Mouse (Mus musculus) forebrain, embryonic 13.5 days (tissue): ENCODE measurements around the gene 1110059E24Rik. TPM values are rescaled to one million over a fixed set of nuclear protein-coding genes. Genes with fewer than 3 reads are reported as not detected.

Source experiments
- ATAC-seq: fragments of 200-750 bp; cut with Nextera tagmentation; 2 replicates; pipeline ENCODE4 v1.8.0; 2017
- H3K27ac ChIP-seq: fragments of 300-500 bp; sonication (generic); 2 replicates; pipeline ENCODE4 v1.5.1; 2015; ENCODE audit warnings: inconsistent platforms, mild to moderate bottlenecking, moderate library complexity
- H3K27me3 ChIP-seq: fragments of 300-500 bp; sonication (generic); 2 replicates; pipeline ENCODE4 v1.6.1; 2015; ENCODE audit warnings: mild to moderate bottlenecking, inconsistent platforms
- H3K36me3 ChIP-seq: fragments of 300-500 bp; sonication (generic); 2 replicates; pipeline ENCODE4 v1.6.1; 2015; ENCODE audit warnings: mild to moderate bottlenecking, inconsistent platforms; ENCODE audit not compliant: poor library complexity, severe bottlenecking
- H3K4me1 ChIP-seq: fragments of 300-500 bp; sonication (generic); 2 replicates; pipeline ENCODE4 v1.6.1; 2015; ENCODE audit warnings: inconsistent platforms
- H3K4me2 ChIP-seq: fragments of 300-500 bp; sonication (generic); 2 replicates; pipeline ENCODE4 v1.6.1; 2015; ENCODE audit warnings: inconsistent platforms, mild to moderate bottlenecking, moderate library complexity
- H3K4me3 ChIP-seq: fragments of 300-500 bp; sonication (generic); 2 replicates; pipeline ENCODE4 v1.5.1; 2015; ENCODE audit warnings: mild to moderate bottlenecking, inconsistent platforms
- H3K9ac ChIP-seq: fragments of 300-500 bp; sonication (generic); 2 replicates; pipeline ENCODE4 v1.6.1; 2015; ENCODE audit warnings: mild to moderate bottlenecking, inconsistent platforms
- H3K9me3 ChIP-seq: fragments of 300-500 bp; sonication (generic); replicated peaks from 2 replicates; pipeline ENCODE4 v1.6.1; 2016; ENCODE audit warnings: inconsistent platforms
- WGBS: fragments of 180-500 bp; shearing (Covaris S2); methylation state at CpG from one replicate; pipeline ENCODE4 v1.1.7; 2015; 5-methylcytosine and 5-hydroxymethylcytosine counted together
- polyA plus RNA-seq: library from polyadenylated mRNA; unstranded; fragments of >200 nt; fragmentation: Nextera tagmentation; extraction: Ambion mirVana; gene quantifications from 2 replicates; pipeline ENCODE4 v1.2.1, GENCODE M21; 2015

The 1110059E24Rik gene
- polyA plus RNA-seq, 1 experiment from 2014 or later = 69.9 TPM

- 92% methylated on average over 5 of the region's 5 CpGs for WGBS
- Histone ChIP-seq H3K36me3 (no peaks in the 10 kb centered on the region), H3K27me3 (no peaks in the 10 kb centered on the region), H3K4me3 (no peak overlapping the region), H3K9ac (no peak overlapping the region), H3K4me1 (peaks cover 3% of the 10 kb centered on the region; the same call in 1 of the 2 replicates), H3K4me2 (no peak overlapping the region), H3K9me3 (no peaks in the 10 kb centered on the region), H3K27ac (no peak overlapping the region)
- no peak for ATAC-seq
Measured at GRCm38 (mm10) chr19:21566484-21566883, 86.3 kb downstream of the 1110059E24Rik start.

- no peaks in the 10 kb centered on the region; the same call in 1 of the 2 replicates for H3K4me1 ChIP-seq
Measured at GRCm38 (mm10) chr19:21564461-21564797, 88.3 kb downstream of the 1110059E24Rik start.

GRCm38 (mm10) chr19:21563789-21564460 is 88.9 kb downstream of the 1110059E24Rik start:
- peak; percentile 87 for ATAC-seq
- Histone ChIP-seq H3K36me3 (no peaks in the 10 kb centered on the region), H3K9me3 (no peaks in the 10 kb centered on the region), H3K4me3 (no peak overlapping the region), H3K4me2 (0 out of 2 replicates have a peak overlapping the region, but pooled peaks have one; percentile 21), H3K4me1 (no peaks in the 10 kb centered on the region; the same call in 1 of the 2 replicates), H3K27me3 (no peaks in the 10 kb centered on the region), H3K9ac (no peak overlapping the region), H3K27ac (no peak overlapping the region)
- WGBS = 27% methylated on average over 11 of the region's 11 CpGs

More at GRCm38 (mm10) chr19:21564461-21564797, 88.3 kb downstream of the 1110059E24Rik start:
- Histone ChIP-seq H3K4me3 (no peak overlapping the region), H3K36me3 (no peaks in the 10 kb centered on the region), H3K9me3 (no peaks in the 10 kb centered on the region), H3K27ac (no peak overlapping the region), H3K27me3 (no peaks in the 10 kb centered on the region), H3K9ac (no peak overlapping the region), H3K4me2 (no peak overlapping the region)
- peak; percentile 55 for ATAC-seq
- WGBS = 17% methylated on average over 1 of the region's 1 CpGs

GRCm38 (mm10) chr19:21562996-21563395 is 89.8 kb downstream of the 1110059E24Rik start:
- ATAC-seq = no peak
- Histone ChIP-seq H3K36me3 (no peaks in the 10 kb centered on the region), H3K9ac (no peak overlapping the region), H3K4me2 (no peak overlapping the region), H3K27me3 (no peaks in the 10 kb centered on the region), H3K9me3 (no peaks in the 10 kb centered on the region), H3K4me1 (no peaks in the 10 kb centered on the region; the same call in 1 of the 2 replicates), H3K4me3 (no peak overlapping the region), H3K27ac (no peak overlapping the region)
- WGBS = 85% methylated on average over 3 of the region's 3 CpGs

DNA sequence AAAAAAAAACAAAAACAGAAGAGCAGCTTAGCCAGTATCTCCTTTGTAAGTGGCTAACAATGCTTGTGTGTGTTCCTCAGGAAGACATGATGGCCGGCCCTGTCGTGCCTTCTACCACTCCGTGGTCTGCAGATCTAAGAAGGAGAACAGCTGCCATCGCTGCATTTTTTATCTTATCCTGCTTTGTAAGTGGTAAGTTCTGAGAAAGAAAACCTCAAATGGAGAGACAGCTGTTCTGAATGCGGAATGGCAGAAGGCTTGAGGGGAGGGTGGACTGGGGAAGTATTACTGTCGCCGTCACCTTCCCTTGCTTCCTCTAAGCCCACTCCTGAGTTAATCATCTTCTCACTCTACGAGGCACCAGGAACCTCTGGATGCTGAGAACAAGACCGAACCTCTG is 100.0 kb downstream of the 1110059E24Rik start:
- 85% methylated on average over 9 of the region's 9 CpGs for WGBS

GRCm38 (mm10) chr19:21551921-21552536 is 100.7 kb downstream of the 1110059E24Rik start:
- H3K4me1 ChIP-seq = no peaks in the 10 kb centered on the region
- no peak overlapping the region for H3K9ac ChIP-seq
- no peak overlapping the region for H3K4me3 ChIP-seq
- no peak overlapping the region for H3K27ac ChIP-seq
- H3K9me3 ChIP-seq = no peaks in the 10 kb centered on the region
- H3K4me2 ChIP-seq = no peak overlapping the region
- ATAC-seq = no peak
- WGBS = 89% methylated on average over 5 of the region's 5 CpGs
- H3K36me3 ChIP-seq = no peaks in the 10 kb centered on the region
- no peaks in the 10 kb centered on the region for H3K27me3 ChIP-seq

More for the DNA sequence above, 100.0 kb downstream of the 1110059E24Rik start:
- H3K27ac ChIP-seq = no peak overlapping the region
- no peaks in the 10 kb centered on the region for H3K27me3 ChIP-seq
- H3K9me3 ChIP-seq = no peaks in the 10 kb centered on the region
- H3K4me2 ChIP-seq = no peak overlapping the region
- H3K36me3 ChIP-seq = no peaks in the 10 kb centered on the region
- H3K4me1 ChIP-seq = no peaks in the 10 kb centered on the region
- no peak for ATAC-seq
- no peak overlapping the region for H3K4me3 ChIP-seq
- H3K9ac ChIP-seq = no peak overlapping the region

- Histone ChIP-seq H3K4me2 (no peak overlapping the region), H3K27ac (no peak overlapping the region), H3K27me3 (no peaks in the 10 kb centered on the region), H3K9me3 (no peaks in the 10 kb centered on the region), H3K4me3 (no peak overlapping the region), H3K4me1 (no peaks in the 10 kb centered on the region), H3K9ac (no peak overlapping the region), H3K36me3 (no peaks in the 10 kb centered on the region)
- no peak for ATAC-seq
- 90% methylated on average over 3 of the region's 3 CpGs for WGBS
Measured at GRCm38 (mm10) chr19:21549713-21550112, 103.1 kb downstream of the 1110059E24Rik start.

- Histone ChIP-seq H3K27ac (no peak overlapping the region), H3K4me1 (no peaks in the 10 kb centered on the region), H3K4me3 (no peak overlapping the region), H3K9me3 (no peaks in the 10 kb centered on the region), H3K4me2 (no peak overlapping the region), H3K27me3 (no peaks in the 10 kb centered on the region), H3K9ac (no peak overlapping the region), H3K36me3 (no peaks in the 10 kb centered on the region)
- WGBS = 76% methylated on average over 3 of the region's 3 CpGs
- ATAC-seq = no peak
Measured at GRCm38 (mm10) chr19:21548947-21549346, 103.8 kb downstream of the 1110059E24Rik start.

DNA sequence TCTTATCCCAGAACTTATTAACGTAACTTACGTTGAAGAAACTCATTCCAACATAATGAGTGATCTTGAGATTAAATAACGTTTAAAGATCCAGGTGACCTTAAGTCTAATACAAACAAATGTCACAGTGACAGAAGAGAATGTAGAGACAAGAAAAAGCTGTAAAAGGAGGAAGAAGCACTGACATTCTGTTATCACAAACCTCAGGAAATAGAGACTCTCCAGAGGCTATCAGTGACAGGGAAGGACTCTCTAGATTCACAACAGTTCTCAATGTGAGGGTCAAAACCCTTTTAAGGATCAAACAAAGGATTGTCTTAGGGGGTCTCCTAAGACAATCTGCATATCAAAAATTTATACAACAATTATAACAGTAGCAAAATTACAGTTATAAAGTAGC is 115.7 kb downstream of the 1110059E24Rik start:
- H3K4me3 ChIP-seq = no peak overlapping the region
- no peak overlapping the region for H3K4me2 ChIP-seq
- H3K9me3 ChIP-seq = no peaks in the 10 kb centered on the region
- no peak for ATAC-seq
- 84% methylated on average over 3 of the region's 3 CpGs for WGBS
- no peak overlapping the region for H3K27ac ChIP-seq
- no peak overlapping the region for H3K9ac ChIP-seq
- H3K27me3 ChIP-seq = no peaks in the 10 kb centered on the region
- H3K36me3 ChIP-seq = no peaks in the 10 kb centered on the region
- no peaks in the 10 kb centered on the region for H3K4me1 ChIP-seq

Other genes with a start within 250 kb of the 1110059E24Rik start
- gene Gda, start 179.5 kb downstream of the 1110059E24Rik start, polyA plus RNA-seq = 0.39 and 0.65 TPM in 2 replicates
- gene Abhd17b, start 209 bp upstream of the 1110059E24Rik start, polyA plus RNA-seq = 35.1 and 40.0 TPM in 2 replicates
- 54.2 and 61.3 TPM in 2 replicates for gene Cemip2, start 125.4 kb upstream of the 1110059E24Rik start, polyA plus RNA-seq